Mouse (Mus musculus): Measurements from ENCODE around the gene Ptprd. TPM values are rescaled to one million over a fixed set of nuclear protein-coding genes. Genes with fewer than 3 reads are reported as not detected.

The Ptprd gene
- total RNA-seq, 2 experiments from 2014 or later = 3.0 to 4.7 TPM

GRCm38 (mm10) chr4:75961865-75962264 lies 2249.9 kb downstream of the Ptprd start:
- no peak for DNase-seq (ENCODE audit: low spot score)

- DNase-seq (ENCODE audit: low spot score) = no peak
These were observed 2258.3 kb downstream of the Ptprd start for GRCm38 (mm10) chr4:75953349-75954060.

- no peak for DNase-seq (ENCODE audit: low spot score)
These were observed 2261.2 kb downstream of the Ptprd start for GRCm38 (mm10) chr4:75950582-75950981.

- DNase-seq (ENCODE audit: low spot score) = no peak
These were observed 2316.9 kb downstream of the Ptprd start for GRCm38 (mm10) chr4:75894871-75895270.

Small RNA genes lying within 50 kb of the gene (microRNA-seq; reads per million reads assigned to microRNA genes)
- gene Gm23159 = not detected

All from gastrocnemius, adult 18-20 months (tissue).